Mouse (Mus musculus) neural tube, embryonic 12.5 days (tissue): Measurements from ENCODE around the gene Pdxk. TPM values are rescaled to one million over a fixed set of nuclear protein-coding genes. Genes with fewer than 3 reads are reported as not detected.
A peak's percentile ranks its signal among the peaks of the same experiment; 100 is the strongest.

Source experiments
- ATAC-seq: fragments of 200-750 bp; cut with Nextera tagmentation; 2 replicates; pipeline ENCODE4 v1.8.0; 2017; ENCODE audit warnings: low read depth, mild to moderate bottlenecking, moderate TSS enrichment, moderate library complexity; ENCODE audit not compliant: low FRiP score
- H3K27ac ChIP-seq: fragments of 300-500 bp; sonication (generic); 2 replicates; pipeline ENCODE4 v1.5.1; 2016
- H3K27me3 ChIP-seq: fragments of 300-500 bp; sonication (generic); replicated peaks from 2 replicates; pipeline ENCODE4 v1.6.1; 2016; ENCODE audit warnings: mild to moderate bottlenecking
- H3K36me3 ChIP-seq: fragments of 300-500 bp; sonication (generic); 2 replicates; pipeline ENCODE4 v1.6.1; 2016; ENCODE audit warnings: mild to moderate bottlenecking
- H3K4me1 ChIP-seq: fragments of 300-500 bp; sonication (generic); 2 replicates; pipeline ENCODE4 v1.6.1; 2016
- H3K4me2 ChIP-seq: fragments of 300-500 bp; sonication (generic); replicated peaks from 2 replicates; pipeline ENCODE4 v1.6.1; 2016; ENCODE audit warnings: mild to moderate bottlenecking
- H3K4me3 ChIP-seq: fragments of 300-500 bp; sonication (generic); 2 replicates; pipeline ENCODE4 v1.5.1; 2016
- H3K9ac ChIP-seq: fragments of 300-500 bp; sonication (generic); 2 replicates; pipeline ENCODE4 v1.6.1; 2016; ENCODE audit warnings: mild to moderate bottlenecking
- H3K9me3 ChIP-seq: fragments of 300-500 bp; sonication (generic); 2 replicates; pipeline ENCODE4 v1.6.1; 2016; ENCODE audit warnings: mild to moderate bottlenecking
- WGBS: fragments of 180-500 bp; shearing (Covaris S2); methylation state at CpG from one replicate; pipeline ENCODE4 v1.1.7; 2016; 5-methylcytosine and 5-hydroxymethylcytosine counted together
- polyA plus RNA-seq: library from polyadenylated mRNA; unstranded; fragments of >200 nt; fragmentation: Nextera tagmentation; extraction: Ambion mirVana; gene quantifications from 2 replicates; pipeline ENCODE4 v1.2.1, GENCODE M21; 2016

Pdxk gene
- polyA plus RNA-seq, 1 experiment from 2014 or later, result 9.0 TPM

DNA sequence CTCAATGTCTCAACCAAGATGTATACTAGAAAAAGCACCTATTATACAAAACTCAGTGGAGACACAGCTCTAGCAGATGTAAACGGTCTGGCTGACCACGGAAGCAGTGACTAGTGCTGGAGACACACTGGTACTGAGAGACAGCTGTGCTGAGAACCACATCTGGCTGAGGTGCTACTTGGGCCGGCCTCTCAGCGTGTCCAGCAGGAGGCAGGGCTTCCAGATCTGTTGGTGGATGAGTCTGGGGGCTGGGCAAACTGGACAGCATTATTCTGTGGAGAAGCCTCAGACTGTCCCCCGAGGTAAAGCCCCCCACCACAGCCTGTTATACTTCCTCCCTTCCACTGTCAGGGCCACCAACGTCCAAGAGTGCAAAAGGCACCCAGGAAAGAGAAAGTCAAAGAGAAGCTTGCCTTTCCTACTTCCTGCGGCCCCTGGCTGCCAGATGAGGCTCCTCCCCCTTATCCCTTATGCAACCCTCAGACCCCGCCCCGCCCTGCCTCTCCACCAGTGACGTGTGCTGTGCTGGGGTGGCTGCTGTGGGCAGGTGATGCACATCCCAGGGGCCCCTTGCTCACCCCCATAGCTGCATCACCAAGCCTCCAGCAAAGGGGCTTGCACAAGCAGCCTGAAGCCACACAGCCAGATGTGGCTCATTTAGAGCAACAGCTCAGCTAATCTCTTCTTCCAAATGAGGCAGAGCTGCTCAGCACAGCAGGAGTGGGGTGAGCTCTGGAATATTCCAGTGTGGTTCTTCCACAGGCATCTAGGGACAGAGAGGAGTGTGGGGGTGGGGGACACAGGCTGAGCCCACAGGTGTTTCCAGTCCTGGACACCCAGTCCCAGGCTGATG lies 7.1 kb downstream of the Pdxk start:
- H3K9ac ChIP-seq, result no peak overlapping the region
- H3K27ac ChIP-seq, result no peak overlapping the region

DNA sequence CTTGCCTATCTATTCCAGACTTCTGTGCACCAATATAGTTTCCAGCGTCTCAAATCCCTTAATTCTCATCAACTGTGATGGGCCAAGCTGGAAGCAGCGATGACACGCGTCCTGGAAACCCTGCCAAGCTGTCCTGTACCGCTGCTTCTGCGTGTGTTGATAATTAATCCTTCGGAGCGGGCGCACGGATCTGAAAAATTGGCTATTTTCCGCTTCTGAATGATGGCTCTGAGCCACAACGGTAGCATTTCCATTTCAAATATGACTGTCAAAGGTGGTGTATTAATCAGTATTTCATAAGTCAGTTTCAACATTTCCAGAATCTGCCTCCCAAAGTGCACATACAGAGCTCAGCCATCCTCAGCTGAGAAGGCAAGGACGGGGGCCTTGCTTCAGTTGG lies 8.1 kb downstream of the Pdxk start:
- WGBS, result 88% methylated on average over 13 of the region's 13 CpGs
- Histone ChIP-seq H3K27ac (no peak overlapping the region), H3K9ac (no peak overlapping the region), H3K9me3 (no peaks in the 10 kb centered on the region), H3K4me1 (peaks cover 27% of the 10 kb centered on the region), H3K36me3 (no peaks in the 10 kb centered on the region), H3K4me2 (no peak overlapping the region), H3K27me3 (no peaks in the 10 kb centered on the region), H3K4me3 (no peak overlapping the region)
- ATAC-seq, result no peak

More for the DNA sequence above, 7.1 kb downstream of the Pdxk start:
- Histone ChIP-seq H3K9me3 (no peaks in the 10 kb centered on the region), H3K4me2 (peak overlapping the region; percentile 9; the same call in 1 of the 2 replicates), H3K27me3 (no peaks in the 10 kb centered on the region), H3K4me3 (no peak overlapping the region), H3K36me3 (no peaks in the 10 kb centered on the region), H3K4me1 (peaks cover 24% of the 10 kb centered on the region)
- 0 out of 2 replicates have a peak, but pooled peaks have one; percentile 10 for ATAC-seq
- WGBS, result 35% methylated on average over 10 of the region's 10 CpGs

DNA sequence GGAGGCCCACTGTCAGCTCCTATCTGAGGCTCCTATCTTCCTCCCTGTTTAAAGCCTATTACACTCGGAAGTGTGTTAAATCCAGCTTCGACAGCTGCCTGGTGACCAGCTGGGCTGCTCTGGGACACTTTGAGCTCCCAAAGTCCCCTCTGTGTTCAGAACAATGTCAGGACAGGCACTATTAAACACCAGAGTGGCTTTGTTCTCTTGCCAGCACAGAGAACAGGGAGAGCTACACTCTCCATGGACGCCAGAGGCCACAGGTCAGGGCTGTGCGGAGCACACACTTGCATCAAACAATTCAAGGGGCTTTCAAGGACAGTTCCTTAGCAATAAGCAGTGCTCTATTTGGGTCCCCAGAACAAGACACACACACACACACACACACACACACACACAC lies 12.1 kb downstream of the Pdxk start:
- WGBS, result 19% methylated on average over 4 of the region's 4 CpGs
- H3K27ac ChIP-seq, result no peak overlapping the region
- H3K9ac ChIP-seq, result no peak overlapping the region

DNA sequence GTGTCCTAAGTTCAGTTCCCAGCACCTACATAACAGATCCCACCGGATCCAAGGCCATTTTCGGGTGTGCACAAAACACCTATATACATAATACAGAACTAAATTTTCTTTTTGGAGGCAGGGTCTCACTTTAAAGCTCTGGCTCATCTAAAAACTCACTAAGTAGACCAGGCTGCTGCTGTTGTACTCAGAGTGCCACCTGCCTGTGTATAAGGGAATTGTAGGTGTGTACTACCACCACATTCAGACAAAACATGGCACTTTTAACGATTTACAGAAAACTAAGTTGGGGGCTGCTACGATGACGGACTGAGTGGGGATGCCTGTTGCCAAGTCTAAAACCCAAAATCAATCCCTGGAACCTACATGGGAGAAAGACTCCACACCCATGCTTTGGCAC lies 14.0 kb downstream of the Pdxk start:
- Histone ChIP-seq H3K9ac (no peak overlapping the region), H3K27ac (no peak overlapping the region), H3K4me1 (peaks cover 12% of the 10 kb centered on the region; the same call in 1 of the 2 replicates), H3K4me2 (no peak overlapping the region), H3K36me3 (peaks cover 12% of the 10 kb centered on the region), H3K9me3 (no peaks in the 10 kb centered on the region), H3K27me3 (no peaks in the 10 kb centered on the region), H3K4me3 (no peak overlapping the region)
- ATAC-seq, result no peak
- whole genome bisulfite sequencing, result 85% methylated on average over 5 of the region's 5 CpGs

More for the DNA sequence above, 12.1 kb downstream of the Pdxk start:
- peaks cover 14% of the 10 kb centered on the region for H3K4me1 ChIP-seq
- H3K4me2 ChIP-seq, result no peak overlapping the region
- no peaks in the 10 kb centered on the region for H3K27me3 ChIP-seq
- no peak for ATAC-seq
- H3K4me3 ChIP-seq, result no peak overlapping the region
- H3K9me3 ChIP-seq, result no peaks in the 10 kb centered on the region
- 0 out of 2 replicates have a peak, but pooled peaks cover 3% of the 10 kb centered on the region for H3K36me3 ChIP-seq

DNA sequence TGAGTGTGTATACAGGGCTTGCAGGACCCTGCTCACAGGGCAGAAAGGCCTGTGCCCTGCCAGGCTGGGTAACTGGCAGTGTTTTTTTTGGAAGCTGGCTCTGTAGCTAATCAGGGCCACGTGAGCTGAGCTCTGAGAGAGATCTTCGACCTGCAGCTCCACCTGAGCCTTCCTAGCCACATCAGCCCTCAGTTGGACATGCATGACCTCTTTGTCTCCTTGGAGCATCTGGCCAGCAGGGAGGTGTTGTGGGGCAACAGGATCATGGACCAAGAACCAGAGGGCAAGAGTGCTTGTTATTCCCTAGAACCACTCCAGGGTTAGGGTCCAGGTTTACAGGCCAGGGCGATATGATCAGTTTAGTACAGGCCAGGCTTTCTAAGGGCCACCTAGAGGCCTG lies 17.4 kb downstream of the Pdxk start:
- Histone ChIP-seq H3K4me3 (no peak overlapping the region), H3K9ac (no peak overlapping the region), H3K4me1 (no peaks in the 10 kb centered on the region), H3K36me3 (peaks cover 17% of the 10 kb centered on the region), H3K9me3 (no peaks in the 10 kb centered on the region), H3K4me2 (no peak overlapping the region), H3K27ac (no peak overlapping the region), H3K27me3 (no peaks in the 10 kb centered on the region)
- no peak for ATAC-seq
- 81% methylated on average over 3 of the region's 3 CpGs for WGBS

DNA sequence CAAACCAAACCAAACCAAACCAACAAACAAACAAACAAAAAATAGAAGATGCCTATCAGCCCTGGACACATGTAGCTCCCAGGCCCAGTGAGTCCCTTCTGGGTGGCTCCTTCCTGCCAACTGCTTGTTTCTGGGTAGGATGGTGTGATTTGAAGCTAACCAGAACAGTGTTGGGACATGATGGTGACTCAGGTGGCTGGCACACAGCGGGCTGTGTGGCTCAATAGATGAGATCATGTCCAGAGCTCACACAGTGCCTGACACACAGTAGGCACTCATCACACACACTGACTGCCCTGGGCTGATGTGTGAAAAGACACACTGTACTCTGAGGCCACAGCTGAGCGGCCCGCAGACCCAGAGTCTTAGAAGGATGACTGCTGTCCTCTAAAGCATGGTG lies 18.6 kb downstream of the Pdxk start:
- no peaks in the 10 kb centered on the region for H3K27me3 ChIP-seq
- no peaks in the 10 kb centered on the region for H3K4me1 ChIP-seq
- 95% methylated on average over 3 of the region's 3 CpGs for WGBS
- no peak overlapping the region for H3K4me2 ChIP-seq
- no peak overlapping the region for H3K4me3 ChIP-seq
- no peak overlapping the region for H3K27ac ChIP-seq
- no peak overlapping the region for H3K9ac ChIP-seq
- H3K9me3 ChIP-seq, result no peaks in the 10 kb centered on the region
- no peak for ATAC-seq
- peaks cover 17% of the 10 kb centered on the region for H3K36me3 ChIP-seq

DNA sequence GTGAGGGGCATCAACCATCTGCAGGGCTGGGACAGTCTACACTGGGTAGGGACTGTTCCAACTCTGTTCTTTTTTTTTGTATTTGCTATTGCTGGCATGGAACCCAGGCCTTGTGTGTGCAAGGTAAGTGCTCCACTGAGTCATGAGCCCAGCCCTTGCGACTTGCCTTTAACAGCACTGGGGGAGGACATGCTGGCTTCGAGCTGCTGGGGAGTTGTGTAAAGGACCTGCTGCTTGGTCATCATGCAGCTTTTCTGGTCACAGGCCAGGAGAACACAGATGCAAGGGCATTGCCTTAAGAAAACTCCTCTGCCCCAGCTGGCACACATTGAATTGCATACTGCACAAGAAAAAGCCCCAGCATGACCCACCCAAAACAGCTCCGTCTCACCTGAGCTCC lies 22.5 kb downstream of the Pdxk start:
- Histone ChIP-seq H3K4me1 (no peaks in the 10 kb centered on the region), H3K27ac (no peak overlapping the region), H3K4me3 (no peak overlapping the region), H3K27me3 (no peaks in the 10 kb centered on the region), H3K9me3 (no peaks in the 10 kb centered on the region), H3K9ac (no peak overlapping the region), H3K36me3 (peaks cover 13% of the 10 kb centered on the region), H3K4me2 (no peak overlapping the region)
- WGBS, result 93% methylated on average over 3 of the region's 3 CpGs
- no peak for ATAC-seq

DNA sequence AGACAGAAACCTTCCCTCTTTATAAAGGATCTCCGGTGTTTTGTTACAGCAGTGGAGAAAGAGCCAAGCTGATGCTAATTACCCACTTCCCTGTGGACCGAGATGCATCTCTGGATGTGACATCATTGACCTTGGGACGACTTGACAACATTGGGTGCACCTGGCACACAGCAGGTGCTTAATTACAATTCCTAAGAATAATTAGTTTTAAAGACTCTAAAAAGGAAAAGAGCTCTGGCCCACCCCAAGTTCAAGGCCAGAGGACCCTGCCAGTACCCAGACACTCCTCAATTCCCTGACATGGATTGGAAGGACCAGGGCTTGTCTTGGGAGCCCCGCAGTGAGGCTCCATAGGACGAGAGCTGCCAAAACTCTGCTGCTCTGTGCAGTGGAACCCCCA lies 23.2 kb downstream of the Pdxk start:
- H3K4me2 ChIP-seq, result no peak overlapping the region
- H3K27ac ChIP-seq, result no peak overlapping the region
- no peak overlapping the region for H3K4me3 ChIP-seq
- peaks cover 10% of the 10 kb centered on the region for H3K36me3 ChIP-seq
- H3K9ac ChIP-seq, result no peak overlapping the region
- no peaks in the 10 kb centered on the region for H3K4me1 ChIP-seq
- H3K27me3 ChIP-seq, result no peaks in the 10 kb centered on the region
- WGBS, result 89% methylated on average over 5 of the region's 5 CpGs
- ATAC-seq, result no peak
- no peaks in the 10 kb centered on the region for H3K9me3 ChIP-seq

DNA sequence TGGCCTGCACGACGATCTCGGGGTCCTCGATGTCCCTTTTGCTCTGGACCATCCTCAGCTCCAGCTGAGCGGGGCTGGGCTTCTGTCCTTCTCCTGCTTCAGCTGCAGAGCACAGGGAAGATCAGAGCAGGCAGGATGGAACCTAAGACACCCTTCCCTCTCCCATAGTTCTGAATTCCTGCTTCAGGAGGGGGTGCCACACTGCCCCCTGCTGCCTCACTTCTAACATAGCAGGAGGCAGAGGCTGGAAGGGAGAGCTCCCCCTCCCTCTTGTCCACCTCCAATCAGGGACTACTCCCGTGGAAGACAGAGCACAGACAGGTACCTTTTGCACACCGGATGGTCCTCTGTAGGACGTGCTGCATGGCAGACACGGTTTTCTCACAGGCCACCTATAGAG lies 24.0 kb downstream of the Pdxk start:
- no peak overlapping the region for H3K27ac ChIP-seq
- no peak overlapping the region for H3K4me3 ChIP-seq
- peaks cover 5% of the 10 kb centered on the region for H3K36me3 ChIP-seq
- H3K4me1 ChIP-seq, result no peaks in the 10 kb centered on the region
- 68% methylated on average over 9 of the region's 9 CpGs for WGBS
- H3K27me3 ChIP-seq, result no peaks in the 10 kb centered on the region
- no peak for ATAC-seq
- no peak overlapping the region for H3K4me2 ChIP-seq
- no peak overlapping the region for H3K9ac ChIP-seq
- no peaks in the 10 kb centered on the region for H3K9me3 ChIP-seq

DNA sequence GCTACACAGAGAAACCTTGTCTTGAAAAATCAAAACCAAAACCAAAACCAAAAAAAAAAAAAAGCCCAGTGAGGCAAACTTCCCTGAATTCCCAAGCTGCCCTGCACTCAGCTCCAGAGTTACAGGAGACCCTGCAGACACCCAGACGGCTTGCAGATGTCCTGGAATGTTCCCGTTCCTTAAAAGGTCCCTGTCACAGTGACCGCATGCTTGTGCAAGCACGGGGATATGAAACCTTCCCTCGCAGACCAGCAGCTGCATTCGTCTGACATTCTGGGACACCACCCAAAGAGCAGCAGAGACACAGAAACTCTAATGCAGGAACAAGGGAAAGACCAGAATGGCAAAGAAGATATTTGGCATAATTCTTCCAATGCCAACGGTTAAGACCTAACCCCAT lies 24.8 kb downstream of the Pdxk start:
- Histone ChIP-seq H3K4me3 (no peak overlapping the region), H3K9ac (no peak overlapping the region), H3K9me3 (no peaks in the 10 kb centered on the region), H3K4me1 (no peaks in the 10 kb centered on the region), H3K4me2 (no peak overlapping the region), H3K27ac (no peak overlapping the region), H3K27me3 (no peaks in the 10 kb centered on the region), H3K36me3 (peaks cover 5% of the 10 kb centered on the region)
- ATAC-seq, result no peak
- 90% methylated on average over 7 of the region's 7 CpGs for WGBS

DNA sequence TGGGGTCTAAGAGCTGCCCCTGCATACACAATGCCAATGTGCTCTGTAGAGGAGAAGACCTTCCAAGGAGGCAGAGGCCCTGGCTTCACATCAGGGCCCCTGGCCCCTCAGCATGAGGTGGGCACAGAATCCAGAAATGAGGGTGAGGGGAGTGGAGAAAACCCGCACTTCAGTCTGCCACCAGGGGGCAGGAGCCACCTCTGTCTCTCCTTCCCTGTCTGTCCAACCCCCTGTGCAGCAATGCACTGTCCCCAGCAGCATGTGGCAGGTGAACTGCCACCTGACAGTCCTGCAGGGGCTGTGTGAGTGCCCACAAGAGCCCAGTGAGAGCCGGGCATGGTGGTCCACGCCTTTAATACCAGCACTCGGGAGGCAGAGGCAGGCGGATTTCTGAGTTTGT lies 25.2 kb downstream of the Pdxk start:
- WGBS, result 64% methylated on average over 5 of the region's 5 CpGs
- H3K27me3 ChIP-seq, result no peaks in the 10 kb centered on the region
- ATAC-seq, result no peak
- no peak overlapping the region for H3K9ac ChIP-seq
- no peak overlapping the region for H3K4me2 ChIP-seq
- no peaks in the 10 kb centered on the region for H3K4me1 ChIP-seq
- no peaks in the 10 kb centered on the region for H3K9me3 ChIP-seq
- H3K4me3 ChIP-seq, result no peak overlapping the region
- H3K36me3 ChIP-seq, result peaks cover 1% of the 10 kb centered on the region
- H3K27ac ChIP-seq, result no peak overlapping the region

DNA sequence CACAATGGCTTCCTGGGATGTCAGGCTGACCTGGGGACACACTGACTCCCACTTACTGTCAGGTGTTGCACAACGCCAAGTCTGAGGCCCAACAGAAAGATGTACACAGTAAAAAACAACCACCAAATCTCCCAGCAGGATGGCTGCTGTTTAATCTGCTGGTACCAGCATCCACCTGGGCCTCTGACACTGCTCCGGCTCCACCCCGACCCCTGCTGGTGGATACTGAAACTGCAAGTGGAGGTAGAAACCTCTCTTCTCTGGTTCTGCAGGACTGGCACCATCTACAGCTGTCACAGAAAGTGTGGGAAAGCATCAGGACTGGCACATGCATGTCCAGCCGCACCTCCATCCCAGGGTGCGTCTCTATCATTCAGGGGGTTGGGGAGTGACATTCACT lies 26.7 kb downstream of the Pdxk start:
- Histone ChIP-seq H3K4me2 (no peak overlapping the region), H3K4me3 (no peak overlapping the region), H3K9ac (no peak overlapping the region), H3K4me1 (no peaks in the 10 kb centered on the region), H3K9me3 (no peaks in the 10 kb centered on the region), H3K36me3 (no peaks in the 10 kb centered on the region; the same call in none of the 2 replicates), H3K27ac (no peak overlapping the region), H3K27me3 (no peaks in the 10 kb centered on the region)
- 9% methylated on average over 5 of the region's 5 CpGs for WGBS
- ATAC-seq, result peak; percentile 15; the same call in 1 of the 2 replicates

DNA sequence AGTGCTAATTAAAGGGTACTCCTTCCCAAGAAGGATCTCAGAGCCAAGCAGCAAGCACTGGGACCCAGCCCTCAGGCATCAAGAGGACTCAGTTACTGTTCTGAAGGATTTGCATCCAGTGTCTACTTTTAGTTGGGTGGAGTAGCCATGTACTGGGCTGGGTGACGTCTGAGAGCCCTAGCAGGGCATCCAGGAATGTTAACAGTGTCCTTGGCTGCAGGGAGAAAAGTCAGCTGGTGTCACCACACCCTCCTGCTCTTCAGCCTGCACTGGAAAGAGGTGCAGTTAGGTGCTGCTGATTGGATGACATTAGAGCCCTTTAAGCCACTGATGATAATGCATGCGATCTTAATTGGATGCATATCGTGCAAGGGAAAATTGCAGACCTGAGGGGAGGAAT lies 31.9 kb downstream of the Pdxk start:
- 75% methylated on average over 3 of the region's 3 CpGs for WGBS
- Histone ChIP-seq H3K4me1 (no peaks in the 10 kb centered on the region), H3K27me3 (no peaks in the 10 kb centered on the region), H3K9me3 (no peaks in the 10 kb centered on the region), H3K27ac (no peak overlapping the region), H3K9ac (no peak overlapping the region), H3K4me2 (no peak overlapping the region), H3K36me3 (peaks cover 10% of the 10 kb centered on the region), H3K4me3 (no peak overlapping the region)
- no peak for ATAC-seq
